Mouse (Mus musculus) small intestine, adult 2 months (tissue): ENCODE data around the gene Efna2.
"Not testable (repeated sequence)": the region's sequence is repeated elsewhere in the genome, so short reads cannot be mapped to it uniquely, and the experiment has no call there.

Source experiments
- CTCF ChIP-seq: fragments of 200-500 bp; IDR thresholded peaks from 2 replicates; pipeline ENCODE4 v1.5.1; 2012; ENCODE audit warnings: low read depth, mild to moderate bottlenecking, control low read depth, inconsistent platforms, low read length, moderate library complexity, mixed read lengths; ENCODE audit not compliant: insufficient replicate concordance, insufficient read length; ENCODE audit errors: extremely low read depth
- POLR2A ChIP-seq: fragments of 200-500 bp; IDR thresholded peaks from 2 replicates; pipeline ENCODE4 v1.6.1; 2012; ENCODE audit warnings: low read depth, mild to moderate bottlenecking, control low read depth, inconsistent platforms, low read length, moderate library complexity

GRCm38 (mm10) chr10:80211547-80212103 lies 32.3 kb downstream of the Efna2 start:
- not testable (repeated sequence) for TF ChIP-seq POLR2A, CTCF
